Mouse (Mus musculus) ES-Bruce4 (cell line): ENCODE results near the gene Tnrc6a.

Experiments
- CTCF ChIP-seq: IDR thresholded peaks from one replicate; pipeline ENCODE4 v1.8.1; 2011; ENCODE audit warnings: low read depth, low read length
- POLR2A ChIP-seq: IDR thresholded peaks from one replicate; pipeline ENCODE4 v1.8.1; 2011; ENCODE audit warnings: low read length; ENCODE audit not compliant: insufficient read depth

GRCm38 (mm10) chr7:123244833-123245232, 121.1 kb downstream of the Tnrc6a start:
- TF ChIP-seq POLR2A, result no peak
- TF ChIP-seq CTCF, result no peak
